Mouse (Mus musculus) hindbrain, postnatal 0 days (tissue): ENCODE measurements at regions not wholly inside any gene's neighbourhood (a gene's known extent, or its start where the extent isn't known, plus 50 kb on each side); places are given as distances from the start of the nearest gene placed in this dataset.

Source experiments
- ATAC-seq: fragments of 200-750 bp; cut with Nextera tagmentation; 2 replicates; pipeline ENCODE4 v1.8.0; 2017; ENCODE audit warnings: mild to moderate bottlenecking, moderate TSS enrichment, moderate library complexity
- DNase-seq: peaks from one replicate; pipeline ENCODE4 v3.0.0-alpha.2; 2015; ENCODE audit warnings: low spot score
- H3K27ac ChIP-seq: fragments of 300-500 bp; sonication (generic); 2 replicates; pipeline ENCODE4 v1.5.1; 2014; ENCODE audit warnings: mild to moderate bottlenecking
- H3K27me3 ChIP-seq: fragments of 300-500 bp; sonication (generic); 2 replicates; pipeline ENCODE4 v1.6.1; 2014; ENCODE audit warnings: low read length, mixed read lengths; ENCODE audit not compliant: insufficient read depth
- H3K36me3 ChIP-seq: fragments of 300-500 bp; sonication (generic); 2 replicates; pipeline ENCODE4 v1.6.1; 2014; ENCODE audit warnings: low read length, mixed read lengths; ENCODE audit not compliant: insufficient read depth
- H3K4me1 ChIP-seq: fragments of 300-500 bp; sonication (generic); 2 replicates; pipeline ENCODE4 v1.6.1; 2014; ENCODE audit warnings: antibody characterized with exemption, low read length, mixed read lengths; ENCODE audit not compliant: insufficient read depth
- H3K4me2 ChIP-seq: fragments of 300-500 bp; sonication (generic); 2 replicates; pipeline ENCODE4 v1.6.1; 2014; ENCODE audit warnings: low read depth, mild to moderate bottlenecking, low read length, moderate library complexity, mixed read lengths
- H3K4me3 ChIP-seq: fragments of 300-500 bp; sonication (generic); 2 replicates; pipeline ENCODE4 v1.5.1; 2014; ENCODE audit warnings: low read length
- H3K9ac ChIP-seq: fragments of 300-500 bp; sonication (generic); replicated peaks from 2 replicates; pipeline ENCODE4 v1.6.1; 2014; ENCODE audit warnings: mild to moderate bottlenecking, low read length, moderate library complexity, mixed read lengths
- H3K9me3 ChIP-seq: fragments of 300-500 bp; sonication (generic); 2 replicates; pipeline ENCODE4 v1.6.1; 2016; ENCODE audit warnings: low read length, mixed read lengths
- CTCF ChIP-seq: IDR thresholded peaks from 2 replicates; pipeline ENCODE4 v1.5.1; 2016; ENCODE audit warnings: antibody characterized with exemption, control low read depth, low read depth
- WGBS: fragments of 180-500 bp; shearing (Covaris S2); extraction: QIAGEN DNeasy Blood & Tissue Kit; methylation state at CpG from one replicate; pipeline ENCODE4 v1.1.7; 2014; 5-methylcytosine and 5-hydroxymethylcytosine counted together

GRCm38 (mm10) chr10:9210646-9211045 lies 324.8 kb upstream of the Sash1 start:
- no peak for DNase-seq
- Histone ChIP-seq H3K4me1 (no peaks in the 10 kb centered on the region), H3K4me3 (no peak overlapping the region), H3K9ac (no peak overlapping the region), H3K36me3 (no peaks in the 10 kb centered on the region), H3K4me2 (no peak overlapping the region), H3K27ac (no peak overlapping the region), H3K27me3 (no peaks in the 10 kb centered on the region), H3K9me3 (no peaks in the 10 kb centered on the region)
- no peak for ATAC-seq
- WGBS, result 10% methylated on average over 2 of the region's 2 CpGs
- TF ChIP-seq CTCF, result no peak

DNA sequence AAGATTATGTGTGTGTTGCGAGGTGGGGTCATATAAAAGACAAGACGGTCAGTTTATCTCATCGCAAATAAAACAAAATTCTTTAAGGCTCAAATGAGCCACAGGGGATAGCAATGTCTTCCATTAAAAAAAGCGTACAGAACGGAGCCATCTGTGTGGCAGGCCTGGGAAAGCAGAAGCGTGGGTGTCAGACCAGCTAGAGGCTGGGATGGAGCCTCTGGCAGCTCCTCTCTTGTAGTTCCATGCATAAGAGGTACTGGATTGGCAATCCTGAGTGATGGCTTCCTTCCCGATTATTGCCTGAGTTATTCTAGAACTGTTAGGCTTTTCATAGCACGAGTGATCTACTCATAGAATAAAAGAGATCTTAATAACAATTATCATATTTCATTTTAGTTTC lies 318.2 kb upstream of the Sash1 start:
- Histone ChIP-seq H3K4me1 (no peaks in the 10 kb centered on the region), H3K9me3 (no peaks in the 10 kb centered on the region), H3K4me2 (no peak overlapping the region), H3K36me3 (no peaks in the 10 kb centered on the region), H3K27me3 (no peaks in the 10 kb centered on the region), H3K27ac (no peak overlapping the region), H3K9ac (no peak overlapping the region), H3K4me3 (no peak overlapping the region)
- no peak for DNase-seq
- WGBS, result 86% methylated on average over 8 of the region's 8 CpGs
- TF ChIP-seq CTCF, result no peak
- ATAC-seq, result no peak

DNA sequence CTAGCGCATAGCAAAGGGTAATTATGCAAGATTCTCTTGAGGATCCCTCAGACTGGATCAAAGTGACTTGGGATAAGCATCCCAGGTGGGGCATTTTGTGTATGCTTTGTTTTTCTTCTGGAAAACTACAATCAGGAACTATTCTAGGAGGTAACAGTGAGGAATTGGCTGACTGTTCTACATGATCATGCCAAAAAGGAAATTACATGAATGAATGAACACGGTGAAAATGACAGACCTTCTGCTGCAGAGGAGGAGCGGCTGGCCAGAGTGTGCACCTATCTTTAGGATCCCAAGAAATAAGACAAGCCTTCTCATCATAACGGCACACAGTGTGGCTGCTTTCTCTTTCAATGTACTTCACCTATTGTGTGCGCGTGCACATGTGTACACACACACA lies 317.5 kb upstream of the Sash1 start:
- Histone ChIP-seq H3K4me3 (no peak overlapping the region), H3K4me2 (no peak overlapping the region), H3K27ac (no peak overlapping the region), H3K27me3 (no peaks in the 10 kb centered on the region), H3K9ac (no peak overlapping the region), H3K4me1 (no peaks in the 10 kb centered on the region), H3K9me3 (no peaks in the 10 kb centered on the region), H3K36me3 (no peaks in the 10 kb centered on the region)
- TF ChIP-seq CTCF, result no peak
- peak; percentile 40 for DNase-seq
- WGBS, result 77% methylated on average over 6 of the region's 6 CpGs
- ATAC-seq, result no peak

GRCm38 (mm10) chr10:9202922-9203321 lies 317.1 kb upstream of the Sash1 start:
- H3K36me3 ChIP-seq, result no peaks in the 10 kb centered on the region
- no peaks in the 10 kb centered on the region for H3K4me1 ChIP-seq
- no peaks in the 10 kb centered on the region for H3K27me3 ChIP-seq
- H3K9ac ChIP-seq, result no peak overlapping the region
- H3K4me2 ChIP-seq, result no peak overlapping the region
- H3K27ac ChIP-seq, result no peak overlapping the region
- H3K9me3 ChIP-seq, result no peaks in the 10 kb centered on the region
- WGBS, result 53% methylated on average over 1 of the region's 1 CpGs
- ATAC-seq, result no peak
- no peak for TF ChIP-seq CTCF
- H3K4me3 ChIP-seq, result no peak overlapping the region
- DNase-seq, result no peak

GRCm38 (mm10) chr10:9174997-9175396 lies 289.1 kb upstream of the Sash1 start:
- no peak overlapping the region for H3K9ac ChIP-seq
- H3K4me1 ChIP-seq, result no peaks in the 10 kb centered on the region
- 58% methylated on average over 3 of the region's 3 CpGs for WGBS
- no peak for ATAC-seq
- H3K9me3 ChIP-seq, result no peaks in the 10 kb centered on the region
- H3K4me3 ChIP-seq, result no peak overlapping the region
- peak; percentile 21 for DNase-seq
- TF ChIP-seq CTCF, result peak; percentile 56
- no peak overlapping the region for H3K4me2 ChIP-seq
- H3K27me3 ChIP-seq, result no peaks in the 10 kb centered on the region
- H3K27ac ChIP-seq, result no peak overlapping the region
- H3K36me3 ChIP-seq, result no peaks in the 10 kb centered on the region

DNA sequence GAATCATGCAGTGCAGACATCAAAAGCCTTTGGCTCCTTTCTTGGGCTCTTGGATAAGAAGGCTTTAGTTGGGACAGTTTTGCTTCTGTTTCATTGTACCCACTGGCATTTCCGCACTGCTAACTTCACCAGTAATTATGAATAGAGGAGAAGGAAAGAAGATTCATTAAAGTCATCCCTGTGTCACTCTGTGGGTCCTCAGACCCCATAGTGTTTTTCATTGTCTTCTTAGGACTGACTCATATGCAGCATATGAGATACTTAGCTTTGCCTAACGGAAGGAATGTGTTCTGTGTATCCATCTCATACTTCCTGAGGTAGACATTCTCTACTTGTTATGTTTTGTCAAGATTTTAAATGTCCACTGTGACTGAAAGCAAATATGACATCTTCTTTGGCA lies 287.6 kb upstream of the Sash1 start:
- Histone ChIP-seq H3K4me1 (no peaks in the 10 kb centered on the region), H3K36me3 (no peaks in the 10 kb centered on the region), H3K27me3 (no peaks in the 10 kb centered on the region), H3K4me2 (no peak overlapping the region), H3K9me3 (no peaks in the 10 kb centered on the region), H3K27ac (no peak overlapping the region), H3K9ac (no peak overlapping the region), H3K4me3 (no peak overlapping the region)
- WGBS, result 74% methylated on average over 2 of the region's 2 CpGs
- no peak for TF ChIP-seq CTCF
- DNase-seq (no peak), ATAC-seq (no peak)

- Histone ChIP-seq H3K36me3 (no peaks in the 10 kb centered on the region), H3K9me3 (no peaks in the 10 kb centered on the region), H3K4me2 (no peak overlapping the region), H3K4me1 (0 out of 2 replicates have a peak, but pooled peaks cover 2% of the 10 kb centered on the region), H3K27me3 (no peaks in the 10 kb centered on the region), H3K9ac (no peak overlapping the region), H3K27ac (no peak overlapping the region), H3K4me3 (no peak overlapping the region)
- TF ChIP-seq CTCF, result no peak
- ATAC-seq (no peak), DNase-seq (peak; percentile 18)
- WGBS, result 43% methylated on average over 7 of the region's 7 CpGs
Observed at GRCm38 (mm10) chr10:9168725-9169124, 282.9 kb upstream of the Sash1 start.
